Mouse (Mus musculus): Measurements from ENCODE around the gene Fut8.
A peak's percentile ranks its signal among the peaks of the same experiment; 100 is the strongest.

Fut8 gene

GRCm38 (mm10) chr12:77237950-77238530 is at the start of gene Fut8:
Fut8 (plus strand) TSS chr12:77238125.
- peak; percentile 90 for DNase-seq

- no peak for DNase-seq
These were observed 48.8 kb upstream of the Fut8 start for GRCm38 (mm10) chr12:77189161-77189560.

DNA sequence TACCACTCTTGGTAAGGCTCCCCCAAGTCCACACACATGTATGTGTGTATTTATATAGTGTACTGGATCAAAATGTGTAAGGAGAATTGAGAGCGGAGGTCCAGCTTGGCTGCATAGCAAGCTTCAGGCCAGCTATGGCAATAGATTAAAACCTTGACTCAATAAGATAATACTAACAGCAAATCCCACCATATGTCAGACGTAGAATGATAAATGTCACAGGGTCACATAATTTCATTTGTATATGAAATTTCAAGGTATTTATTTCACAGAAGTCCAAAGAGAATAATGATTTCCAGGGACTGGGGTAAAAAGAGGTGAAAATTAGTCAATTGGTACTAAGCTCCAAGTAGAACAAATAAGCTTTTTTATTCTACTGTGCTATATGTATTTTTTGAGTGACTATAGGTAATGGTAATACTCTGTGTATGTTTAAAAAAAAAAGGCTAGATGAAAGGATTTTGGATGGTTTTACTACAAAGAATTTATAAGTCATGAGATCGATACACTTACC is 47.9 kb upstream of the Fut8 start:
- no peak for DNase-seq

GRCm38 (mm10) chr12:77191478-77192271 is 46.2 kb upstream of the Fut8 start:
- DNase-seq: no peak

DNA sequence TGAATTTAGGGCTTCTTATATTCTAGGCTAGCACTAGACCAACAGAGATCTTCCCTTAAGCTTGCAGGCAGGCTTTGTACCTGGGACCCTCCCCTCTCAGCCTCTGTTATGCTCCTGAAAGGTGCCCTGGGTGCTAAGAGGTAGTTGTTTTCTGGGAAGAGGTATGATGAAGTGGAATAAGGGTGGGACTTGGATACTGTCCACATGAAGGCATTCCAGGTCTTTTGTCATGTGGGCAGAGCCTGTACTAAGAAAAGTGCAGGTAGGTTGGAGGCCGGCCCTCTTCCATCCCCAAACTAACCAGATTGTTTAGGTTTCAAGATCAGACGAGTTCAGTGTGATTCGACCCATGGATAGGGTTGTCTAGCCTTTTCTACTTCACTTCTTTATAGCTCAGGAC is 45.2 kb upstream of the Fut8 start:
- DNase-seq: no peak

DNA sequence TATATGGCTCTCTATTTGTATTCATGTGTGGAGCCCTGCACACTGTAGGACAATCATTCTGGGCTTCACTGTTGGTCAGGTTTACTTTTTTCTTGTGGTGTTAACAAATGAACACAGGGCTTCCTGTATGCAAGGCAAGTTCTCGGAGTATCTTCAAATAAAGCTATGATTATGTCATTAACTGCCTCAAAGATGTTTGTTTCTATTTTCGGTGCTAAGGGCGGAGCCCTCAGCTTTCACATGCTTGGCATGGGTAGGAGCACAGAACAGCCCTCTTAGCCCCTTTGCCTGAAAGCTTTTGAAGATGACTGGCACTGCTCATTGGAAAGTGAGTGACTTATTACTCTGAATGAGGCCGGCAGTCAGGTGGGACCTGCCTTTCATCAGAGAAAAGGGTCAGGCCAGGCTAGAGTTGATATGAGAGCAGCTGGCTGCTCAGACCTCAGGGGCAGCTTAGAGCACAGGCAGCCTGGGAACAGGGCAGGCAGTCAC is 44.7 kb upstream of the Fut8 start:
- no peak for DNase-seq

- DNase-seq: no peak
These were observed 42.9 kb upstream of the Fut8 start for GRCm38 (mm10) chr12:77195044-77195443.

- DNase-seq: no peak
These were observed 41.3 kb upstream of the Fut8 start for GRCm38 (mm10) chr12:77196529-77197095.

- DNase-seq: no peak
These were observed 40.8 kb upstream of the Fut8 start for GRCm38 (mm10) chr12:77197121-77197599.

DNA sequence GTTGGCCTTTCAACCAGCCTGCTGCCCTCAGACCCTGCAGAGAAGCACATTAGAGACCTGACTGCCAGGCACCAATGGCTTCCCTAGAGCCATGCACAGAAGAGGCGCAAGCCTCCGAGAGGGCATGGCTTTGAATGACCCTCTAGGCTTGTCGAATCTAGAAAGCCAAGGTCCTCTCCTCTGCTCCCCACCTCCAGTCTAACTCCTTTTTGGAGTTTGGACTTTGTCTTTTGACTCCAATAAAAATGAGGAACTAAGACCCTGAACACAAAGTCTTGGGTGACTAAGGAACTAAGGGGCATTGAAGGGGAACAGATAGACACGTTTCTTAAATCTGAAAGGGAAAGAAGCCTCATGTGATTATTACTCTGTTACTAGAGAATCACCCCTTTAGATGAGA is 39.7 kb upstream of the Fut8 start:
- DNase-seq: no peak

DNA sequence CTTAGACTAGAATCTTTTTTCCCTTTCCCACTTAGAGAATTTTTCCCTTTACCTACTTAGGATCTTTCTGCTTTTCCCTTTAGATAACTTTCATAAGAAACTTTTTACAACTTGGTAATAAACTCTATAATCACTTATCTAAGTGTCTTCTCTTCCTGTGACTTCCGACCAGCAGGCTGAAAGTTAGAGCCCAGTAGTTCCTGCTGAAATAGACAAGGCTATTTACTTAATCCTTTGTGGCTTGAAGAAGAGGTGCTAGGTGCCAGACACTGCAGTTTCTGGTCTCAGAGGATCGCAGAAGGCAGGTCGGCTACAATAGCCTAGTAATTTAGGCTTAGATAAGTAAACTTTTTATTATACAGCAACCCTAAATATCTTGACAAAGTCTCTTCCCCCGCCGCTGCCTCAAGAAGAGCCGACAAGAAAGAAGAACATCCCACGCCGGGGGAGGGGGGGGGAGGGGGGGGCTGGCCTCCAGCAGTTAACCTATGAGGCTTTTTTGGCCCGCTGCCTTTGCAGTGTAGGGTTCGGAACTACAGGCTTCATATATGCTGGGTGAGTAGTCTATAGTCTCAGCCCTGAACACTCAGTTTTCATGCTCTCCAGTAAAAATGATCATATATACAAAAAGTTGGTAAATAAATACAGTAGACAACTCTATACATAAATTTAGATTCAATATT is 36.3 kb upstream of the Fut8 start:
- no peak for DNase-seq

- DNase-seq: no peak
These were observed 34.8 kb upstream of the Fut8 start for GRCm38 (mm10) chr12:77203136-77203535.

DNA sequence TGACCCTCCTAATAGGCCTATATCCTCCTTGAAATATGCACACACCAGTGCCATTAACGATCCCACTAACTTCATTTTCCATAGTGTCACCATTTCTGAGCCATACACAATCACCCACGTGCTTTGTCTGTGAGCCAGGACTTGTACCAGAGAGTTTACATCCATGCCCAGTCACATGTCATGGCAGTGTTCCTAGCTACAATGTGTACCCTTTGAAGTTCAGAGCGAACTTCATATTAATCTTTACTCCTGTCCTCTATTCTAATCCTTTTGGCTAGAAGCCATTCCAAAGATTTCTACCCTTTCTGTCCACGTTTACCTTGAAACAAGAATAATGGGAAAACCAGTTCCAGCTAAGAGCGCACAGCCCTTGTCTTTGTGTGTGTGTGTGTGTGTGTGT is 31.1 kb upstream of the Fut8 start:
- DNase-seq: no peak

- no peak for DNase-seq
These were observed 29.9 kb upstream of the Fut8 start for GRCm38 (mm10) chr12:77208056-77208455.

- DNase-seq: no peak
These were observed 29.2 kb upstream of the Fut8 start for GRCm38 (mm10) chr12:77208576-77209180.

DNA sequence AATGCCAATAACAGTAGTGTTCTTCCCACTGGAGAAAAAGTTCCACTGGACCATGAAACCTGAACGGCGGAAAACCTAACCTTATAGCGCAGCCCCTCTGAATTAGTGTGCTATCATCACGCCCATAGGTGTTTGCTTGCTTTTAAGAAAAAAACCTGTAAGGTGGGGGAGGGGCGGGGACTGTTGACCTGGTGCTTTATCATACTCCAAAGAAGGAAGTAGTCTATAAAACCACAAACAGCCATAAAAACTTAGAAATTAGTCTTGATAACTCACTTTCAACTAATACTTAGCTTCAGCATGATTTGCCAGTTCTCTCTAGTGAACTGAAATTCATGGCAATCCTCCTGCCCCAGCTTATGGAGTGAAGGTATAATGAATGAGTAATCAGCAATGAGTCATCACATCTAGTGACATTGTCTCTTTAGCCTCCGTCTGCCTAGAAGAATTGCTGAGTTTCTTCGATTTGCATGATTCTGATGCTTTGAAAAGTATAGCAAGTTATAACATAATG is 26.2 kb upstream of the Fut8 start:
- no peak for DNase-seq

DNA sequence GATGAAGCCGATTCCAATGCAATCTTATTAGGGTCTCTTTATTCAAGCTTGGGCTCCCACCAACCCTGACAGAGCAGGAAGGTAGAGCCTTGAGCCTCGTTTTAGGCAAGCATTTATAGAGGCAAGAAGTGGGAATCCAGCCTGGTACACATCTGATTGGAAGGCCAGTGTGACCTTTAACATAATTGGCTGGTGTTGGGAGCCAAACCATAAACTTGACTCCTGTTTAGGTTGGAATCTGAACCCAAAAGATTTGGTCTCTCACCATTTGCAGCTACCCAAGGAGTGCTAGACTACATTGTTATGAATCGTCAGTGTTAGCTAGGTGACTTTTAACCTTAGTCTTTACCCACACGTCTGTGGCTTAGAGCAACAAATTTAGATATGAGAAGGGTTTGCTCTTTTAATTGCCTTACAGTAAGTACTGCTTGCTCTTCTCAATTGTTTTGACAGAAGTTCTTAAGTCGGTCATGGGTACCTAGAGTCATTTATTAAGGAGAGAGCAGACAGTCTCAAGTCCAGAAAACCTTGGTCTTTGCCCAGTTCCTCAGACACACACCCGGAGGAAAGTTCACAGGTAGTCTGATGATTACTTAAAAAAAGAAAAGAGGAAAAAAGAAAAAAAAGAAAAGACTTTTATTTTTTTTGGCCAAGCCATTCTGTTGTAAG is 23.9 kb upstream of the Fut8 start:
- DNase-seq: no peak

GRCm38 (mm10) chr12:77214565-77214909 is 23.4 kb upstream of the Fut8 start:
- no peak for DNase-seq

GRCm38 (mm10) chr12:77216511-77217192 is 21.3 kb upstream of the Fut8 start:
- DNase-seq: no peak

DNA sequence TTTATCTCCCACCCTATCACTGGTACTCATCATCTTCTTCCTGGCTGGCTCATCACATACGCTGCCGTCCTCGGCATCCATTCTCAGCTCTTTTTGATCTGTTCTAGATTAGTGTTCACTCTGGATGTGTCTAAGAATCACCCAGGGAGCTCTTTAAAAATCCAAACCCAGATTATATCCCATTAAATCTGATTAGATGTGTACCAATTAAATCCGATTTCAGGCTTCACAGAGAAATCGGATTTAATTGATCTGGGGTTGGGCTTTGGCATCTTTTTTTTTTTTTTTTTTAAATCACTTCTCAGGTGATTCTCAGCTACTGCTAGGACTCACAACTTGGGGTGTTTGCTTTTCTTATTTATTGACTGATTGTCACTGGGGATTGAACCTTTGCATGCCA is 17.3 kb upstream of the Fut8 start:
- no peak for DNase-seq

DNA sequence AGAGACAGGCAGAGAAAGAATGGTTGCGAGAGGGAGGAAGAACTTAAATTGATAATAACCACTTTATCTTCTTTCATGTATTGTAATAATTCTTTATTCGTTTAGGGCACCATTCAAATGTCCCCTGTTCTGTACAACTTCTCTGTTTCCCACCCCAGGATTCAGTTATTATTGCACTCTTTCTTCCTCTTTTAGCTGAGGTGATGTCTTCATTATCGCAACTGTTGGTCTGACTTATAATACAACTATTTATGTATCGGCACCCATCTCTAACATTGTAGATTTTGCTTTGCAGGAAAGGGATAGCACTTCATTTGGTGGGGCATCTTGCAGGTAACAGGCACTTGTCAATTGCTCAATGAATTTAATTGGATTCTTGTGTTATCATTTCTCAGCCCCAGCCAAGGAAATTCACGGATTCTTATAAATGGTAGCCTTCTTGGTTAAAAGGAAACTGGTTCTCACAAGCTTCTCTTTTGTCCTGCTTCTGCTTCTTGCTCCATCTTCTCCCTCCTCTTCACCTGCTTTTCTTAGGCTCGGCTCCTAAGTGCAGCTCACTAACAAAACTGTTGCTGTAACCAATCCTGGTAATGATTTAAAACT is 15.6 kb upstream of the Fut8 start:
- no peak for DNase-seq
